Mouse (Mus musculus): ENCODE data around the gene Rnf114. TPM values are rescaled to one million over a fixed set of nuclear protein-coding genes. Genes with fewer than 3 reads are reported as not detected.

Gene Rnf114
- polyA plus RNA-seq, 1 experiment from 2014 or later = 82.8 TPM

- H3K4me2 ChIP-seq (ENCODE audit: low read length) = no peak overlapping the region
- H3K4me1 ChIP-seq (replicated peaks; ENCODE audit: control insufficient read depth, insufficient read depth, low read length) = peaks cover 15% of the 10 kb centered on the region
- H3K27ac ChIP-seq (ENCODE audit: low read depth) = no peak overlapping the region
- H3K36me3 ChIP-seq (ENCODE audit: control insufficient read depth, insufficient read depth, low read length) = peaks cover 29% of the 10 kb centered on the region
- no peaks in the 10 kb centered on the region for H3K9me3 ChIP-seq (ENCODE audit: control insufficient read depth, low read length)
- 96% methylated on average over 1 of the region's 1 CpGs for WGBS
- no peak overlapping the region for H3K4me3 ChIP-seq (ENCODE audit: low read depth, low read length)
- no peak overlapping the region for H3K9ac ChIP-seq (ENCODE audit: low read length)
- no peak for DNase-seq (ENCODE audit: low spot score)
- H3K27me3 ChIP-seq (replicated peaks; ENCODE audit: control insufficient read depth, insufficient read depth, low read length) = no peaks in the 10 kb centered on the region
- ATAC-seq (replicated peaks; ENCODE audit: low FRiP score, low TSS enrichment, low read depth) = no peak
Observed at GRCm38 (mm10) chr2:167479501-167479900, 12.9 kb upstream of the Rnf114 start.

GRCm38 (mm10) chr2:167482681-167483080 is 9.8 kb upstream of the Rnf114 start:
- Histone ChIP-seq H3K4me1 (replicated peaks; ENCODE audit: control insufficient read depth, insufficient read depth, low read length) (no peaks in the 10 kb centered on the region), H3K4me3 (ENCODE audit: low read depth, low read length) (no peak overlapping the region), H3K9ac (ENCODE audit: low read length) (no peak overlapping the region), H3K4me2 (ENCODE audit: low read length) (no peak overlapping the region), H3K36me3 (ENCODE audit: control insufficient read depth, insufficient read depth, low read length) (peaks cover 39% of the 10 kb centered on the region), H3K27ac (ENCODE audit: low read depth) (no peak overlapping the region), H3K9me3 (ENCODE audit: control insufficient read depth, low read length) (no peaks in the 10 kb centered on the region), H3K27me3 (replicated peaks; ENCODE audit: control insufficient read depth, insufficient read depth, low read length) (no peaks in the 10 kb centered on the region)
- ATAC-seq (replicated peaks; ENCODE audit: low FRiP score, low TSS enrichment, low read depth) = no peak
- WGBS = 85% methylated on average over 4 of the region's 4 CpGs
- no peak for DNase-seq (ENCODE audit: low spot score)

GRCm38 (mm10) chr2:167483081-167483826 is 9.2 kb upstream of the Rnf114 start:
- no peak overlapping the region for H3K4me3 ChIP-seq (ENCODE audit: low read depth, low read length)
- H3K27me3 ChIP-seq (replicated peaks; ENCODE audit: control insufficient read depth, insufficient read depth, low read length) = no peaks in the 10 kb centered on the region
- no peak overlapping the region for H3K27ac ChIP-seq (ENCODE audit: low read depth)
- no peak for ATAC-seq (replicated peaks; ENCODE audit: low FRiP score, low TSS enrichment, low read depth)
- no peak for DNase-seq (ENCODE audit: low spot score)
- H3K36me3 ChIP-seq (ENCODE audit: control insufficient read depth, insufficient read depth, low read length) = peaks cover 40% of the 10 kb centered on the region
- WGBS = 93% methylated on average over 27 of the region's 27 CpGs
- no peaks in the 10 kb centered on the region for H3K4me1 ChIP-seq (replicated peaks; ENCODE audit: control insufficient read depth, insufficient read depth, low read length)
- H3K9me3 ChIP-seq (ENCODE audit: control insufficient read depth, low read length) = no peaks in the 10 kb centered on the region
- no peak overlapping the region for H3K9ac ChIP-seq (ENCODE audit: low read length)
- no peak overlapping the region for H3K4me2 ChIP-seq (ENCODE audit: low read length)

DNA sequence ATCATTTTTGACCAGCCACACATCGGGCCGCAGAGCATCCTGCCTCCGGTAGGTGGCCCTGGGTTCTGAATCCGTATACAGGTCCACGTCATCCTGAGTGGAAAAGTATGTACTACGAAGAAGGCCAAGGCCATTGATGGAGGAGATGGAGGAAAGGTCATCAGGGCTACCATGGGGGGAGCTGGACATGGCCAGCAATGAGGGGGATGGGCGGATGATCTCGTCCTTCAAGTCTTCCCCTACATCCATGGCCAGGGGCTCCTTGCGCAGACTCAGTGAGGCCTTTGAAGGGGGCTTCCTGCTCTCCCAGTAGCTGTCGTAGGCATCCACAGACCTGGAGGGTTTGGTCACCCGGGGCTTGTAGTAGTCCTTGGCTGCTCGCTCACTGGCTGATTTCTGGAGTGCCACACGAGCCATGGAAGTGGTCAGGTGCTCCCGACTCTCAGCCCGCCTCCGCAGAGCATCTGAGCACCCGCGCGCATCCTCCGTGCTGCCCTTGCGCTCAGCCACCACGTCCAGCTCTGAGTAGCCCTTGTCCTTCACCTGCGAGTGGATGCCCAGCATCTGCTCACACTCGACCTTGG is 8.5 kb upstream of the Rnf114 start:
- no peak for DNase-seq (ENCODE audit: low spot score)
- no peaks in the 10 kb centered on the region for H3K9me3 ChIP-seq (ENCODE audit: control insufficient read depth, low read length)
- H3K9ac ChIP-seq (ENCODE audit: low read length) = no peak overlapping the region
- no peak overlapping the region for H3K4me3 ChIP-seq (ENCODE audit: low read depth, low read length)
- WGBS = 93% methylated on average over 24 of the region's 24 CpGs
- ATAC-seq (replicated peaks; ENCODE audit: low FRiP score, low TSS enrichment, low read depth) = no peak
- H3K4me1 ChIP-seq (replicated peaks; ENCODE audit: control insufficient read depth, insufficient read depth, low read length) = no peaks in the 10 kb centered on the region
- H3K36me3 ChIP-seq (ENCODE audit: control insufficient read depth, insufficient read depth, low read length) = peaks cover 40% of the 10 kb centered on the region
- no peak overlapping the region for H3K4me2 ChIP-seq (ENCODE audit: low read length)
- no peaks in the 10 kb centered on the region for H3K27me3 ChIP-seq (replicated peaks; ENCODE audit: control insufficient read depth, insufficient read depth, low read length)
- H3K27ac ChIP-seq (ENCODE audit: low read depth) = no peak overlapping the region

- ATAC-seq (replicated peaks; ENCODE audit: low FRiP score, low TSS enrichment, low read depth) (no peak), DNase-seq (ENCODE audit: low spot score) (no peak)
- no peak overlapping the region for H3K4me2 ChIP-seq (ENCODE audit: low read length)
- H3K36me3 ChIP-seq (ENCODE audit: control insufficient read depth, insufficient read depth, low read length) = peaks cover 40% of the 10 kb centered on the region
- no peak overlapping the region for H3K9ac ChIP-seq (ENCODE audit: low read length)
- no peak overlapping the region for H3K27ac ChIP-seq (ENCODE audit: low read depth)
- H3K27me3 ChIP-seq (replicated peaks; ENCODE audit: control insufficient read depth, insufficient read depth, low read length) = no peaks in the 10 kb centered on the region
- 97% methylated on average over 11 of the region's 11 CpGs for WGBS
- H3K4me1 ChIP-seq (replicated peaks; ENCODE audit: control insufficient read depth, insufficient read depth, low read length) = no peaks in the 10 kb centered on the region
- H3K4me3 ChIP-seq (ENCODE audit: low read depth, low read length) = no peak overlapping the region
- H3K9me3 ChIP-seq (ENCODE audit: control insufficient read depth, low read length) = no peaks in the 10 kb centered on the region
Observed at GRCm38 (mm10) chr2:167484932-167485331, 7.5 kb upstream of the Rnf114 start.

DNA sequence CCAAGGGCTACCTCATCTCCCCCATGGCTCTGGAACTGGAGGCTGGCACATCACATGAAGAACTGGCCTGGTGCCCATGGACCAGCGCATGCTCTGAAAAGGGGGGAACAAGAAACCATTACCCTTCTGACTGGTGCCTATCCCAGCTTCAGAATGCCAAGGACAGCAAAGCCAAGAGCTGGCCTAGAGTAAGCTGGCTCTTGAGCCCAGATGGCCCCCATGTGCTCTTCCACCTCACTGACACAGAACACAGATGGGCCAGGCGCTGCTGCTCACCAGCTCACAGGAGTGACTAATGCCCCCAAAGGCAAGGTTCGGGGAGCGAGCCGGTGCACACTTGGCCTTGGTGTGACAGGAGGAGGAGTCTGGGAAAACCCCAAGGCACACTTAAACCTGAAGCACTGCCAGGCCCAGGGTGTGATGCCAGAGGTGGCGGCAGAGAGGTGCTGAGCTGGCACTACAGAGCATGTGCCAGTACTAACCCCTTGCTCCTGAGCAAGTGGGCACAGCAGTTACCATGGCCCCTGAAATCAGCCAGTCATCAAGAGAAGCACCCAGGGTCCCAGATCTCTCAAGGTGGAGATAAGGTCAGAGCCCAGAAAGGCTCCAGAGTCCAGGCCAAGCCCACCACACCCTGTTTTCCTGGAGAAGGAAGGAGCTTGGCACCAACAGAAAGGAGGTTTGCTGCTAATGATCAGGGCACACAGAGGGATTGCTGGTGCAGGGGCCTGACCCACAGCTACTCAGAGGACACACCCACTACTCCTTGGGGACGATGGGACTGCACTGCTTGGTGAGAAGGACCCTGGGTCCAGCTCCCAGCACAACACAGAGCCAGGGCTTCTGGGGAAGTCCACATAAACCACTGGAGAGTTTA is 6.7 kb upstream of the Rnf114 start:
- no peak for DNase-seq (ENCODE audit: low spot score)
- H3K4me1 ChIP-seq (replicated peaks; ENCODE audit: control insufficient read depth, insufficient read depth, low read length) = no peaks in the 10 kb centered on the region
- H3K4me2 ChIP-seq (ENCODE audit: low read length) = no peak overlapping the region
- no peaks in the 10 kb centered on the region for H3K9me3 ChIP-seq (ENCODE audit: control insufficient read depth, low read length)
- no peaks in the 10 kb centered on the region for H3K27me3 ChIP-seq (replicated peaks; ENCODE audit: control insufficient read depth, insufficient read depth, low read length)
- peaks cover 40% of the 10 kb centered on the region for H3K36me3 ChIP-seq (ENCODE audit: control insufficient read depth, insufficient read depth, low read length)
- H3K4me3 ChIP-seq (ENCODE audit: low read depth, low read length) = no peak overlapping the region
- no peak overlapping the region for H3K9ac ChIP-seq (ENCODE audit: low read length)
- no peak overlapping the region for H3K27ac ChIP-seq (ENCODE audit: low read depth)
- 91% methylated on average over 7 of the region's 7 CpGs for WGBS
- ATAC-seq (replicated peaks; ENCODE audit: low FRiP score, low TSS enrichment, low read depth) = no peak

DNA sequence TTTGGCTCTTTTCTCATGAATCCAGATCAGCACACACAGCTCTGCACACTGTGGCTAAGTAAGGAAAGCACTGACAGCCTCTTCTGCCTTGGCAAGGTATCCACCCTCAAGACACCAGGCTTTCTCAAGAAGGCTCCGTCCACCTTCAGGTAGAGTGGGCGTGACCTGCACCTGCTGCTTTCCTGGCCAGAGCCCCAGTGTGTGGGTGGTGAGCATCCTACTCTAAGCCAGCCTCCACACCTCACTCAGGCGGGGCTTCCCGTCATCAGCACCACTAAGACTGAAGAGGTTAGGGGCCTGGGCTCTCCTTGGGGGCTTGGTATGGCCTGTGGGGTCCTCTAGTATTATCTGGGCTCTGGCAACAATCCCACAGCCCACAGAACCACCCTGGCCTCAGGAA is 5.9 kb upstream of the Rnf114 start:
- no peak for DNase-seq (ENCODE audit: low spot score)
- no peak for ATAC-seq (replicated peaks; ENCODE audit: low FRiP score, low TSS enrichment, low read depth)
- H3K27ac ChIP-seq (ENCODE audit: low read depth) = no peak overlapping the region

GRCm38 (mm10) chr2:167487551-167487950 is 4.9 kb upstream of the Rnf114 start:
- DNase-seq (ENCODE audit: low spot score) (no peak), ATAC-seq (replicated peaks; ENCODE audit: low FRiP score, low TSS enrichment, low read depth) (no peak)
- Histone ChIP-seq H3K4me3 (ENCODE audit: low read depth, low read length) (no peak overlapping the region), H3K27me3 (replicated peaks; ENCODE audit: control insufficient read depth, insufficient read depth, low read length) (no peaks in the 10 kb centered on the region), H3K4me1 (replicated peaks; ENCODE audit: control insufficient read depth, insufficient read depth, low read length) (peaks cover 9% of the 10 kb centered on the region), H3K27ac (ENCODE audit: low read depth) (no peak overlapping the region), H3K9ac (ENCODE audit: low read length) (no peak overlapping the region), H3K9me3 (ENCODE audit: control insufficient read depth, low read length) (no peaks in the 10 kb centered on the region), H3K4me2 (ENCODE audit: low read length) (no peak overlapping the region), H3K36me3 (ENCODE audit: control insufficient read depth, insufficient read depth, low read length) (peaks cover 37% of the 10 kb centered on the region)
- 94% methylated on average over 6 of the region's 6 CpGs for WGBS

More for the DNA sequence above, 5.9 kb upstream of the Rnf114 start:
- H3K9ac ChIP-seq (ENCODE audit: low read length) = no peak overlapping the region
- H3K4me3 ChIP-seq (ENCODE audit: low read depth, low read length) = no peak overlapping the region
- no peak overlapping the region for H3K4me2 ChIP-seq (ENCODE audit: low read length)
- H3K9me3 ChIP-seq (ENCODE audit: control insufficient read depth, low read length) = no peaks in the 10 kb centered on the region
- 93% methylated on average over 4 of the region's 4 CpGs for WGBS
- peaks cover 40% of the 10 kb centered on the region for H3K36me3 ChIP-seq (ENCODE audit: control insufficient read depth, insufficient read depth, low read length)
- H3K27me3 ChIP-seq (replicated peaks; ENCODE audit: control insufficient read depth, insufficient read depth, low read length) = no peaks in the 10 kb centered on the region
- peaks cover 3% of the 10 kb centered on the region for H3K4me1 ChIP-seq (replicated peaks; ENCODE audit: control insufficient read depth, insufficient read depth, low read length)
